Mouse (Mus musculus) T-cell, adult 66 days (primary cell): ENCODE results near the gene Tmem163. TPM values are rescaled to one million over a fixed set of nuclear protein-coding genes. Genes with fewer than 3 reads are reported as not detected.

ENCODE experiments used
- total RNA-seq, 2 experiments: library from RNA; stranded (reverse); gene quantifications; 3 replicates in 1 of 2; 4 replicates in 1 of 2; pipeline ENCODE4 v1.2.4; 2023

The Tmem163 gene
- total RNA-seq: 1 to 10 TPM in 1 of 2 experiments, not detected in 1; 1.1 TPM

GRCm38 (mm10) chr1:127679498-127680133 lies at the start of gene Tmem163:
Gene Tmem163 (minus strand): TSS chr1:127679548.

GRCm38 (mm10) chr1:127729096-127729495 lies 49.7 kb upstream of the Tmem163 start, which contains the start of gene Acmsd:
Gene Acmsd (plus strand): TSS chr1:127729413.

Other genes with a start within 250 kb of the Tmem163 start
- gene Acmsd, start 49.9 kb upstream of the Tmem163 start, total RNA-seq: not detected
- gene Ccnt2, start 94.6 kb upstream of the Tmem163 start, total RNA-seq: 10 to 100 TPM; 90.2 to 95.9 TPM
- gene Map3k19, start 175.5 kb upstream of the Tmem163 start, total RNA-seq: under 1 TPM; 0.15 to 0.47 TPM
- 10 to 100 TPM; 66.3 to 71.5 TPM for gene Rab3gap1, start 189.2 kb upstream of the Tmem163 start, total RNA-seq